Comparison of ENCODE assay signal across 23 mouse cellular contexts in genomic region chr15:97949706-97950105, GRCm38 (mm10). TPM values are rescaled to one million over a fixed set of nuclear protein-coding genes. Genes with fewer than 3 reads are reported as not detected.
DNase-seq lines count a peak whose midpoint lies in the region; ATAC-seq and TF ChIP-seq lines count a peak whose summit lies in the region.
"Had no signal": no experiment of that assay in that cellular context is flagged by ENCODE, and none has a peak within 500 bp of the region (broad histone marks: within the 10 kb centered on the region; RNA-seq: fewer than 3 reads in every experiment).

No protein-coding gene starts in this region.

- H3K27me3 ChIP-seq in forebrain, embryonic 10.5 days (ENCODE audit: poor library complexity, severe bottlenecking): peaks cover 25% of the 10 kb centered on the region
- H3K27me3 ChIP-seq in forebrain, embryonic 13.5 days: peaks cover 7% of the 10 kb centered on the region; the same call in 1 of the 2 replicates
- no peaks in the 10 kb centered on the region for H3K27me3 ChIP-seq in stomach, embryonic 16.5 days (ENCODE audit: control insufficient read depth, insufficient read depth, low read length)
- H3K27me3 ChIP-seq in stomach, postnatal 0 days (ENCODE audit: control insufficient read depth, insufficient read depth, low read length): no peaks in the 10 kb centered on the region
- H3K27me3 ChIP-seq in limb, embryonic 13.5 days: no peaks in the 10 kb centered on the region
- H3K27me3 ChIP-seq: lung, embryonic 15.5 days; midbrain, embryonic 15.5 days had no signal

- DNase-seq in forebrain, embryonic 10.5 days (ENCODE audit: extremely low spot score, low spot score): no peak
- DNase-seq in stomach, postnatal 0 days (ENCODE audit: low spot score): no peak
- no peak for DNase-seq in frontal cortex, postnatal 25 days (ENCODE audit: low spot score in 2 of 2)
- DNase-seq in kidney, adult 9 months: no peak
- no peak for DNase-seq in kidney, adult 8-10 months
- DNase-seq: adrenal gland, postnatal 25 days; cerebellum, adult 18-20 months; cerebellum, postnatal 25 days; forebrain, postnatal 0 days; gastrocnemius, adult 2 months; heart, adult 18-20 months; heart, postnatal 4 days; kidney, adult 18-20 months; kidney, postnatal 14 days; right cerebral cortex, postnatal 4 days; thymus, postnatal 14 days had no signal

- ATAC-seq in forebrain, embryonic 13.5 days: no peak
- ATAC-seq in stomach, embryonic 16.5 days (ENCODE audit: insufficient read depth, low FRiP score): no peak
- ATAC-seq in stomach, postnatal 0 days (ENCODE audit: low FRiP score, low TSS enrichment): no peak
- no peak for ATAC-seq in limb, embryonic 13.5 days (ENCODE audit: low FRiP score, low read depth)
- ATAC-seq: forebrain, postnatal 0 days; midbrain, embryonic 15.5 days had no signal

- TF ChIP-seq EP300 in stomach, postnatal 0 days (optimal IDR thresholded peaks at IDR 0.05): no peak

- no peak overlapping the region for H3K4me3 ChIP-seq in forebrain, embryonic 10.5 days
- H3K4me3 ChIP-seq in forebrain, embryonic 13.5 days: no peak overlapping the region
- no peak overlapping the region for H3K4me3 ChIP-seq in stomach, embryonic 16.5 days (replicated peaks; ENCODE audit: low read length)
- H3K4me3 ChIP-seq in stomach, postnatal 0 days (ENCODE audit: low read depth, low read length): no peak overlapping the region
- H3K4me3 ChIP-seq in limb, embryonic 13.5 days: no peak overlapping the region
- H3K4me3 ChIP-seq: gastrocnemius, adult 2 months; limb, embryonic 12.5 days; lung, embryonic 15.5 days; midbrain, embryonic 15.5 days had no signal

- H3K4me2 ChIP-seq in forebrain, embryonic 13.5 days: no peak overlapping the region
- H3K4me2 ChIP-seq in stomach, embryonic 16.5 days (ENCODE audit: low read depth, low read length): no peak overlapping the region
- H3K4me2 ChIP-seq in stomach, postnatal 0 days (replicated peaks; ENCODE audit: low read depth): no peak overlapping the region
- no peak overlapping the region for H3K4me2 ChIP-seq in limb, embryonic 13.5 days (replicated peaks)
- H3K4me2 ChIP-seq: limb, embryonic 12.5 days; lung, embryonic 15.5 days; midbrain, embryonic 15.5 days had no signal

- H3K9me3 ChIP-seq in forebrain, embryonic 10.5 days: no peaks in the 10 kb centered on the region
- H3K9me3 ChIP-seq in forebrain, embryonic 13.5 days (replicated peaks): no peaks in the 10 kb centered on the region
- H3K9me3 ChIP-seq in stomach, embryonic 16.5 days (replicated peaks; ENCODE audit: control insufficient read depth, low read length): no peaks in the 10 kb centered on the region
- no peaks in the 10 kb centered on the region for H3K9me3 ChIP-seq in stomach, postnatal 0 days (ENCODE audit: control insufficient read depth, low read length)
- no peaks in the 10 kb centered on the region for H3K9me3 ChIP-seq in limb, embryonic 13.5 days
- H3K9me3 ChIP-seq: limb, embryonic 12.5 days; lung, embryonic 15.5 days; midbrain, embryonic 15.5 days had no signal

- H3K36me3 ChIP-seq in forebrain, embryonic 10.5 days (replicated peaks): no peaks in the 10 kb centered on the region
- H3K36me3 ChIP-seq in forebrain, embryonic 13.5 days (ENCODE audit: poor library complexity, severe bottlenecking): no peaks in the 10 kb centered on the region
- H3K36me3 ChIP-seq in stomach, embryonic 16.5 days (ENCODE audit: control insufficient read depth, insufficient read depth, low read length): no peaks in the 10 kb centered on the region
- H3K36me3 ChIP-seq in stomach, postnatal 0 days (ENCODE audit: control insufficient read depth, insufficient read depth, low read length): no peaks in the 10 kb centered on the region
- H3K36me3 ChIP-seq in limb, embryonic 13.5 days: no peaks in the 10 kb centered on the region
- H3K36me3 ChIP-seq: limb, embryonic 12.5 days; lung, embryonic 15.5 days; midbrain, embryonic 15.5 days had no signal

- H3K27ac ChIP-seq in forebrain, embryonic 10.5 days: peak overlapping the region; percentile 70
- H3K27ac ChIP-seq in forebrain, embryonic 13.5 days: no peak overlapping the region
- H3K27ac ChIP-seq in stomach, embryonic 16.5 days (ENCODE audit: low read length): no peak overlapping the region
- H3K27ac ChIP-seq in stomach, postnatal 0 days (replicated peaks): no peak overlapping the region
- H3K27ac ChIP-seq in limb, embryonic 13.5 days: no peak overlapping the region; the same call in 1 of the 2 replicates
- H3K27ac ChIP-seq: gastrocnemius, adult 2 months; limb, embryonic 12.5 days; liver, embryonic 14.5 days; lung, embryonic 15.5 days; midbrain, embryonic 15.5 days had no signal

- no peak overlapping the region for H3K9ac ChIP-seq in forebrain, embryonic 13.5 days
- H3K9ac ChIP-seq in stomach, embryonic 16.5 days (ENCODE audit: low read length): peak overlapping the region; percentile 21; the same call in 1 of the 2 replicates
- no peak overlapping the region for H3K9ac ChIP-seq in stomach, postnatal 0 days (ENCODE audit: low read length)
- H3K9ac ChIP-seq in limb, embryonic 13.5 days: peak overlapping the region; percentile 31; the same call in 1 of the 2 replicates
- H3K9ac ChIP-seq: forebrain, postnatal 0 days; liver, embryonic 14.5 days; lung, embryonic 15.5 days; midbrain, embryonic 15.5 days had no signal

- H3K4me1 ChIP-seq in forebrain, embryonic 10.5 days: peaks cover 26% of the 10 kb centered on the region
- peaks cover 5% of the 10 kb centered on the region; the same call in 1 of the 2 replicates for H3K4me1 ChIP-seq in forebrain, embryonic 13.5 days
- H3K4me1 ChIP-seq in stomach, embryonic 16.5 days (ENCODE audit: control insufficient read depth, insufficient read depth, low read length): no peaks in the 10 kb centered on the region
- no peaks in the 10 kb centered on the region for H3K4me1 ChIP-seq in stomach, postnatal 0 days (replicated peaks; ENCODE audit: control insufficient read depth, insufficient read depth)
- peaks cover 17% of the 10 kb centered on the region for H3K4me1 ChIP-seq in limb, embryonic 13.5 days

- no peak for TF ChIP-seq CTCF in stomach, postnatal 0 days (IDR thresholded peaks at IDR 0.05; ENCODE audit: low read depth)

- WGBS in forebrain, embryonic 10.5 days: 88% methylated on average over 3 of the region's 3 CpGs
- 72% methylated on average over 3 of the region's 3 CpGs for WGBS in forebrain, embryonic 13.5 days
- 70% methylated on average over 3 of the region's 3 CpGs for WGBS in stomach, embryonic 16.5 days
- 69% methylated on average over 3 of the region's 3 CpGs for WGBS in stomach, postnatal 0 days
- 76% methylated on average over 3 of the region's 3 CpGs for WGBS in limb, embryonic 13.5 days

RNA-seq across cellular contexts. Expression of gene Tmem106c, which starts 14.3 kb away (rescaled TPM):
- 39.2 and 43.2 TPM in 2 replicates for polyA plus RNA-seq in forebrain, embryonic 10.5 days (2016; fragmentation: Nextera tagmentation; extraction: Ambion mirVana)
- polyA plus RNA-seq in forebrain, embryonic 13.5 days (2015; fragmentation: Nextera tagmentation; extraction: Ambion mirVana): 46.9 and 56.2 TPM in 2 replicates
- polyA plus RNA-seq in stomach, embryonic 16.5 days (2015; fragmentation: Nextera tagmentation; extraction: Ambion mirVana): 43.1 and 45.3 TPM in 2 replicates
- 33.1 and 39.8 TPM in 2 replicates for polyA plus RNA-seq in stomach, postnatal 0 days (2015; fragmentation: Nextera tagmentation; extraction: Ambion mirVana)
- polyA plus RNA-seq in limb, embryonic 13.5 days (2015; fragmentation: Nextera tagmentation; extraction: Ambion mirVana): 35.9 and 37.9 TPM in 2 replicates

RNA-seq across cellular contexts. Expression of gene Vdr, which starts 39.3 kb away (rescaled TPM):
- 0.49 and 0.67 TPM in 2 replicates for polyA plus RNA-seq in forebrain, embryonic 10.5 days (2016; fragmentation: Nextera tagmentation; extraction: Ambion mirVana)
- 0.05 TPM in 1 of 2 replicates, not detected in the other for polyA plus RNA-seq in forebrain, embryonic 13.5 days (2015; fragmentation: Nextera tagmentation; extraction: Ambion mirVana)
- 2.3 and 2.5 TPM in 2 replicates for polyA plus RNA-seq in stomach, embryonic 16.5 days (2015; fragmentation: Nextera tagmentation; extraction: Ambion mirVana)
- polyA plus RNA-seq in stomach, postnatal 0 days (2015; fragmentation: Nextera tagmentation; extraction: Ambion mirVana): 1.4 and 1.5 TPM in 2 replicates
- 0.82 and 1.0 TPM in 2 replicates for polyA plus RNA-seq in limb, embryonic 13.5 days (2015; fragmentation: Nextera tagmentation; extraction: Ambion mirVana)

RNA-seq across cellular contexts. Expression of gene Col2a1, which starts 54.8 kb away (rescaled TPM):
- polyA plus RNA-seq in forebrain, embryonic 10.5 days (2016; fragmentation: Nextera tagmentation; extraction: Ambion mirVana): 183 and 190 TPM in 2 replicates
- polyA plus RNA-seq in forebrain, embryonic 13.5 days (2015; fragmentation: Nextera tagmentation; extraction: Ambion mirVana): 31.8 and 39.6 TPM in 2 replicates
- 0.59 and 0.85 TPM in 2 replicates for polyA plus RNA-seq in stomach, embryonic 16.5 days (2015; fragmentation: Nextera tagmentation; extraction: Ambion mirVana)
- 0.05 and 0.21 TPM in 2 replicates for polyA plus RNA-seq in stomach, postnatal 0 days (2015; fragmentation: Nextera tagmentation; extraction: Ambion mirVana)
- polyA plus RNA-seq in limb, embryonic 13.5 days (2015; fragmentation: Nextera tagmentation; extraction: Ambion mirVana): 706 and 829 TPM in 2 replicates

Comparison
In these comparisons a context has a peak if more than half of its experiments do, and no peak if none do; other contexts are left out.
1. H3K9ac ChIP-seq: peak in stomach, embryonic 16.5 days (single experiment) and limb, embryonic 13.5 days (single experiment); none in forebrain, embryonic 13.5 days (single experiment) and stomach, postnatal 0 days (single experiment).
2. RNA of gene Col2a1, which starts 54.8 kb away (polyA plus RNA-seq): 706 to 829 TPM in limb, embryonic 13.5 days, 183 to 190 TPM in forebrain, embryonic 10.5 days and 31.8 to 39.6 TPM in forebrain, embryonic 13.5 days; 0.59 to 0.85 TPM in stomach, embryonic 16.5 days and 0.05 to 0.21 TPM in stomach, postnatal 0 days; every median in the first group is over 10 times any median in the second.